Mouse (Mus musculus): Measurements from ENCODE around the gene Tmprss11b. TPM values are rescaled to one million over a fixed set of nuclear protein-coding genes. Genes with fewer than 3 reads are reported as not detected.

The Tmprss11b gene
- not detected in 2 replicates for polyA plus RNA-seq (2012; rRNA removed)
- not detected in 2 replicates for polyA plus RNA-seq (2014; fragmentation: Nextera tagmentation; extraction: Ambion mirVana)

GRCm38 (mm10) chr5:86676262-86676661, at the start of gene Tmprss11b:
Gene Tmprss11b, minus strand, starts transcription at chr5:86676362.
- WGBS (ENCODE audit: insufficient replicate concordance), result 53% methylated on average over 5 of the region's 5 CpGs
- no peak within 1 kb of the TSS for H3K4me2 ChIP-seq (ENCODE audit: low read depth)
- H3K27me3 ChIP-seq (ENCODE audit: control insufficient read depth, insufficient read depth, low read length), result no peaks in the 10 kb centered on the region
- ATAC-seq (ENCODE audit: insufficient read depth) (no peak), DNase-seq (ENCODE audit: low read depth in 3 of 3, low spot score in 3 of 3) (no peak)
- no peaks in the 10 kb centered on the region for H3K9me3 ChIP-seq (ENCODE audit: control insufficient read depth, low read length)
- no peak within 1 kb of the TSS for H3K4me3 ChIP-seq (ENCODE audit: insufficient read depth in 1 of 2, low read depth in 2 of 2, low read length in 2 of 2)
- H3K4me1 ChIP-seq (replicated peaks; ENCODE audit: control insufficient read depth in 2 of 2, insufficient read depth in 2 of 2, low read length in 1 of 2), result no peaks in the 10 kb centered on the region
- H3K36me3 ChIP-seq (replicated peaks; ENCODE audit: control insufficient read depth, insufficient read depth, low read depth), result no peaks in the 10 kb centered on the region
- TF ChIP-seq EP300 (IDR thresholded peaks at IDR 0.05; ENCODE audit: low read depth), result no peak
- no peak for TF ChIP-seq CTCF (IDR thresholded peaks at IDR 0.05; ENCODE audit: low read depth)
- H3K27ac ChIP-seq, result no peak within 1 kb of the TSS
- H3K9ac ChIP-seq (replicated peaks), result no peak within 1 kb of the TSS

- no peak overlapping the region for H3K9ac ChIP-seq (replicated peaks)
- H3K36me3 ChIP-seq (replicated peaks; ENCODE audit: control insufficient read depth, insufficient read depth, low read depth), result no peaks in the 10 kb centered on the region
- no peaks in the 10 kb centered on the region for H3K4me1 ChIP-seq (replicated peaks; ENCODE audit: control insufficient read depth in 2 of 2, insufficient read depth in 2 of 2, low read length in 1 of 2)
- TF ChIP-seq CTCF (IDR thresholded peaks at IDR 0.05; ENCODE audit: low read depth), result no peak
- TF ChIP-seq EP300 (IDR thresholded peaks at IDR 0.05; ENCODE audit: low read depth), result no peak
- H3K4me2 ChIP-seq (ENCODE audit: low read depth), result no peak overlapping the region
- H3K27me3 ChIP-seq (ENCODE audit: control insufficient read depth, insufficient read depth, low read length), result no peaks in the 10 kb centered on the region
- H3K9me3 ChIP-seq (ENCODE audit: control insufficient read depth, low read length), result no peaks in the 10 kb centered on the region
- no peak overlapping the region for H3K4me3 ChIP-seq (ENCODE audit: insufficient read depth in 1 of 2, low read depth in 2 of 2, low read length in 2 of 2)
- ATAC-seq (ENCODE audit: insufficient read depth) (no peak), DNase-seq (ENCODE audit: low read depth in 3 of 3, low spot score in 3 of 3) (no peak)
- no peak overlapping the region for H3K27ac ChIP-seq
These were observed 48.9 kb upstream of the Tmprss11b start for GRCm38 (mm10) chr5:86725021-86725420.

DNA sequence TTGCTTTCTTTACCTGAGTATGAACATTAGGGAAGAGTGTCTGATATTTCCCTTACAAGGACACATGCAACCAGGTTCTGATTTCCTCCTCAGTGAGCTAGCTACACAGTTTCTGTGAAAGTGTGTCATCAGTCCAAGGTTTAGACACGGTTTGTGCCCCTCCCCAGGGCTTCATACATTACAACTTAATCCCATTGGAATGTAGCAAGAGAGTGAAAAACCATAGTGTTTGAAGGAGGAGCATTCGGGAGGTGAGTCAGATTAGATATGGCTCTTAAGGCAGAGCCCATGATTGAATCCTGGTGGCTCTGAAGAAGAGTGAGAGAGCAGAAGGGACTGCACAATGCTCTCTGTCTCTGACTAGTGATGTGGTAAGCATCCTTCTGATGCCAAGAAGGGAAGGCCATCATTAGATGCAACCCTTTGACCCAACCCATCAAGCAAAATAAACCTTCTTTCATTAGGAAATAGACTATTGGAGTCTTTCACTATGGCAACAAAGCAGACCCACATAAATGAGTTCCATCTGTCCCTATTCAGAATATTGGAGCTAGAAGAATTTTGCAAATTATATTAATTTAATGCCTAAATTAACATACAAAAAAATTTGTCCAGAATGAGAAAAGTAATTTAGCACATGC, 46.8 kb upstream of the Tmprss11b start:
- Histone ChIP-seq H3K4me2 (ENCODE audit: low read depth) (no peak overlapping the region), H3K27ac (no peak overlapping the region), H3K36me3 (replicated peaks; ENCODE audit: control insufficient read depth, insufficient read depth, low read depth) (no peaks in the 10 kb centered on the region), H3K4me3 (ENCODE audit: insufficient read depth in 1 of 2, low read depth in 2 of 2, low read length in 2 of 2) (no peak overlapping the region), H3K9me3 (ENCODE audit: control insufficient read depth, low read length) (no peaks in the 10 kb centered on the region), H3K27me3 (ENCODE audit: control insufficient read depth, insufficient read depth, low read length) (no peaks in the 10 kb centered on the region), H3K4me1 (replicated peaks; ENCODE audit: control insufficient read depth in 2 of 2, insufficient read depth in 2 of 2, low read length in 1 of 2) (no peaks in the 10 kb centered on the region), H3K9ac (replicated peaks) (no peak overlapping the region)
- ATAC-seq (ENCODE audit: insufficient read depth) (no peak), DNase-seq (ENCODE audit: low read depth in 3 of 3, low spot score in 3 of 3) (no peak)
- WGBS (ENCODE audit: insufficient replicate concordance), result 45% methylated on average over 2 of the region's 2 CpGs
- TF ChIP-seq EP300 (IDR thresholded peaks at IDR 0.05; ENCODE audit: low read depth) (no peak), CTCF (IDR thresholded peaks at IDR 0.05; ENCODE audit: low read depth) (no peak)

DNA sequence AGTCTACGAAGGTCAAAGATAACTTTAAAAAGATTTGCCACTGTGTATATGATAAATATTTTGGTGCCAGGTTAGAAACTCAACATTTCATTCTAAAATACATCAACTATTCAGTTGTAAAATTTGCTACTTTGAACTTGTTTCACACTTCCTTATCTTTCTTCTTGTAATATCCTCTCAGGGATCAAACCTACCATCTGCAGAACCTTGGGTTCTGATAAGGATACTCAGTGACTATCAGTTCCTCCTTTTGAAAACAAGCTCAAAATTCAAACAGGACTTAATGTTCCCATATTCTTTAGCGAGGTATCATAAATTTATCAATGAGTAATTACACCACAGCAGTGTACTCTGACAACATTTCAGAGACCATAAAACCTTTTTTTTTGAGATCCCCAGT, 38.8 kb upstream of the Tmprss11b start:
- no peak for ATAC-seq (ENCODE audit: insufficient read depth)
- H3K27ac ChIP-seq, result no peak overlapping the region
- H3K4me1 ChIP-seq (replicated peaks; ENCODE audit: control insufficient read depth in 2 of 2, insufficient read depth in 2 of 2, low read length in 1 of 2), result no peaks in the 10 kb centered on the region
- no peaks in the 10 kb centered on the region for H3K36me3 ChIP-seq (replicated peaks; ENCODE audit: control insufficient read depth, insufficient read depth, low read depth)
- H3K9me3 ChIP-seq (ENCODE audit: control insufficient read depth, low read length), result no peaks in the 10 kb centered on the region
- no peaks in the 10 kb centered on the region for H3K27me3 ChIP-seq (ENCODE audit: control insufficient read depth, insufficient read depth, low read length)
- no peak overlapping the region for H3K4me2 ChIP-seq (ENCODE audit: low read depth)
- 45% methylated on average over 2 of the region's 2 CpGs for WGBS (ENCODE audit: insufficient replicate concordance)
- no peak overlapping the region for H3K9ac ChIP-seq (replicated peaks)
- DNase-seq (ENCODE audit: low read depth in 3 of 3, low spot score in 3 of 3), result no peak
- H3K4me3 ChIP-seq (ENCODE audit: insufficient read depth in 1 of 2, low read depth in 2 of 2, low read length in 2 of 2), result no peak overlapping the region
- TF ChIP-seq EP300 (IDR thresholded peaks at IDR 0.05; ENCODE audit: low read depth) (no peak), CTCF (IDR thresholded peaks at IDR 0.05; ENCODE audit: low read depth) (no peak)

DNA sequence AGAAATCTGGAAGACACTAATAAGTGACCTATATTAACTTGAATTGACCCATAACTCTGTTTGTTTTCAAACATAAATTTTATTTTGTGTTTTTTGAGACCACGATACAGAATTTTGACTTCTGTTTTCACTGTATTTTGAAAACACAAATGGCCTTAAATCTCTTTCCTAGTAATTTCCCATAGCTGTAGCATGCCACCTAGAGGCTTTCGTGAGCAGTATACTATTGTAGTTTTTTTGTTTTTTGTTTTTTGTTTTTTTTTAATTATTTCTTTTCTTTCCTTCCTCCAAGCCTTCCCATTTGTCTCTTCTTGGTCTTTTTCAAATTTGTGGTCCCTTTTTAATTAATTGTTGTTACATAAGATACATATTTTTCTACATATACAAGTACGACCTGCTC, 28.8 kb upstream of the Tmprss11b start:
- no peak for DNase-seq (ENCODE audit: low read depth in 3 of 3, low spot score in 3 of 3)
- WGBS (ENCODE audit: insufficient replicate concordance), result 60% methylated on average over 3 of the region's 3 CpGs
- TF ChIP-seq EP300 (IDR thresholded peaks at IDR 0.05; ENCODE audit: low read depth), result no peak
- no peak for TF ChIP-seq CTCF (IDR thresholded peaks at IDR 0.05; ENCODE audit: low read depth)
- Histone ChIP-seq H3K9me3 (ENCODE audit: control insufficient read depth, low read length) (no peaks in the 10 kb centered on the region), H3K4me3 (ENCODE audit: insufficient read depth in 1 of 2, low read depth in 2 of 2, low read length in 2 of 2) (no peak overlapping the region), H3K9ac (replicated peaks) (no peak overlapping the region), H3K4me1 (replicated peaks; ENCODE audit: control insufficient read depth in 2 of 2, insufficient read depth in 2 of 2, low read length in 1 of 2) (no peaks in the 10 kb centered on the region), H3K27ac (no peak overlapping the region), H3K27me3 (ENCODE audit: control insufficient read depth, insufficient read depth, low read length) (no peaks in the 10 kb centered on the region), H3K36me3 (replicated peaks; ENCODE audit: control insufficient read depth, insufficient read depth, low read depth) (no peaks in the 10 kb centered on the region), H3K4me2 (ENCODE audit: low read depth) (no peak overlapping the region)
- ATAC-seq (ENCODE audit: insufficient read depth), result no peak

Data from liver, embryonic 14.5 days (tissue).